Mouse (Mus musculus) layer of hippocampus, postnatal 36 days (tissue): Measurements from ENCODE around the gene Pde4c. TPM values are rescaled to one million over a fixed set of nuclear protein-coding genes. Genes with fewer than 3 reads are reported as not detected.

ENCODE experiments used
- DNase-seq, 2 experiments: peaks; one replicate each; pipeline ENCODE4 v3.0.0; 2022
- total RNA-seq, 2 experiments: library from RNA; stranded (reverse); gene quantifications; 2 replicates each; pipeline ENCODE4 v1.2.3; 2021

Gene Pde4c
- total RNA-seq, 2 experiments from 2014 or later = 1.5 to 2.4 TPM

DNA sequence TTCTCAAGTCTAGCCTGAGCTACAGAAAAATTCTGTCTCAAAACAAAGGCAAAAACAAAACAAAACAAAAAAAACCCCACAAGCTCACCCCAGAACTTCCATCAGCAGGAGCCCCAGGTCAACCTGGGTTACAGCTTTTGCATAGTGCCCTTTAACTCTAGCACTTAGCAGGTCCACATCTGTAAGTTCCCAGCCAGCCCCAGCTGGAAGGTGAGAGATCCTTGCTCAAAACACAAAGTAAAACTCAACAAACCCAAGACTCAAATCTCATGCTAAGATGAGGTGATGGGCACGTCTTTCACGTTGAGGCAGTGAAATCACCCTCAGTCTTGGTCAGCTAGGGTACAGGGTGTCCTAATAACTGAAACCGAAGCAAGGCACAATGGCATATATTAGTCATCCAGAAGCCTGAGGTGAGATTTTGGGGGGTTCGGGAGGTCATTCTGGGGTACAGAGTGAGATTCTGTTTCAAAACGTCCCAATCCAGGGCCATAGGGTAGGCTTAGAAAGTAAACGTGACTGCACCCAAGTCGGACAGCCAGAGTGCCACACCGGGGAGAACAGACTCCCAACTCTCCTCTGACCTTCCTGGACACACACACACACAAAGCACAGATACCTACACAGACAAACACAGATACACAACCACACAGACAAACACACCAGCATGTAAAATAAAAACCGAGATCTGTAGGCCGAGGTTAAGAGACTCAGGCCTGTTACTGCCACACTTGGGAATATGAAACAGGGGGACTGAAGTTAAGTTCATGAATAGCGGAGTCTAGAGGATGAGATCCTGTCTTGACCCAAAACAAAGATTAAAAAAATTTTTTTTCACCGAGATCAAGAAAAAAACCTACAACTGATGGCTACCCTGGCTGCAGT, 25.9 kb upstream of the Pde4c start:
- no peak for DNase-seq

DNA sequence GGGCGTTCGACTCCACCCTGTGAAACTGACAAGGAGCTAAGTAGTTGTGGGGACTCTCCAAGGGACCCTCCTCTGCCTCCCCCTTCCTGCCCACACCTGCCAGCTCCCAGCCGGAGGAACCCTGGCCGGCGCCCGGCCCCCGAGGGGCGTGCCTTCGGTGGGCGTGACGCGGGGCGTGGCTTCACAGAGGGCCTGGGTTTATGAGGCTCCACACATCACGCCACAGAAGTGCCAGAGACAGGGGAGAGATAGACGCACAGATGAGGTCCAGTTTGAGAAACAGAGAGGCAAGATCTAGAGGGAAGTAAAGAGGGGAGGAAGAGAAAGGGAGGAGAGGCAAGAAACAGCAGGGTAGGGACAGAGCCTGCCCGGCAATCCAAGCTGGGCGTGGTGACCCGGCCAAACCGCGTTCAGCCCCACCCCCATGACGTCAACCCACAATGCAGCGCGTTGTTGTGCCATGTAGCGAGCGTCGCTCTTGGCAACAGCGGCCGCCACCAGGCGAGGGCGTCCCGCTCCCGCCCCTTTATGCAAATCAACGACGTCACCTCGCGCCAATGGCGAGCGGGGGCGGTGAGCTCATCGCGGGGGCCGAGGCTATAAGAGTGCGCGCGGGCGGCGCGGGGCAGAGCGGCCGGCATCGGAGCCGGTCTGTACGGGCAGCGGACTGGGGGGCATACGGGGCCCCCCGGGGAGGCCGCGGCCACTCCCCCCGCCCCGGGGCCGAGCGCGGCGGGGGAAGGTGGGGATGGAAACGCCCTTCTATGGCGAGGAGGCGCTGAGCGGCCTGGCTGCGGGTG, 25.0 kb upstream of the Pde4c start, which contains the start of gene Jund:
Jund (plus strand) TSS at position 640 of the 800 bp plus-strand sequence.
- peak; percentile 99 for DNase-seq

DNA sequence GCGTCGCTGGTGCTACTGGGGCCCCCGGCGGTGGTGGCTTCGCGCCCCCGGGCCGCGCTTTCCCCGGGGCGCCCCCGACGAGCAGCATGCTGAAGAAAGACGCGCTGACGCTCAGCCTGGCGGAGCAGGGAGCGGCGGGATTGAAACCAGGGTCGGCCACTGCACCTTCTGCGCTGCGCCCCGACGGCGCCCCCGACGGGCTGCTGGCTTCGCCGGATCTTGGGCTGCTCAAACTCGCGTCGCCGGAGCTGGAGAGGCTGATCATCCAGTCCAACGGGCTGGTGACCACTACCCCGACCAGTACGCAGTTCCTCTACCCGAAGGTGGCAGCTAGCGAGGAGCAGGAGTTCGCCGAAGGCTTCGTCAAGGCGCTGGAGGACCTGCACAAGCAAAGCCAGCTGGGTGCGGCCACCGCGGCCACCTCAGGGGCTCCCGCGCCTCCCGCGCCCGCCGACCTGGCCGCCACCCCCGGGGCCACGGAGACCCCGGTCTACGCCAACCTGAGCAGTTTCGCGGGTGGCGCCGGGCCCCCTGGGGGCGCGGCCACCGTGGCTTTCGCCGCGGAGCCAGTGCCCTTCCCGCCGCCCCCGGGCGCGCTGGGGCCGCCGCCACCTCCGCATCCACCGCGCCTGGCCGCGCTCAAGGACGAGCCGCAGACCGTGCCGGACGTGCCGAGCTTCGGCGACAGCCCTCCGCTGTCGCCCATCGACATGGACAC, 24.2 kb upstream of the Pde4c start:
- peak in 1 of 2 experiments; percentile 58 for DNase-seq

DNA sequence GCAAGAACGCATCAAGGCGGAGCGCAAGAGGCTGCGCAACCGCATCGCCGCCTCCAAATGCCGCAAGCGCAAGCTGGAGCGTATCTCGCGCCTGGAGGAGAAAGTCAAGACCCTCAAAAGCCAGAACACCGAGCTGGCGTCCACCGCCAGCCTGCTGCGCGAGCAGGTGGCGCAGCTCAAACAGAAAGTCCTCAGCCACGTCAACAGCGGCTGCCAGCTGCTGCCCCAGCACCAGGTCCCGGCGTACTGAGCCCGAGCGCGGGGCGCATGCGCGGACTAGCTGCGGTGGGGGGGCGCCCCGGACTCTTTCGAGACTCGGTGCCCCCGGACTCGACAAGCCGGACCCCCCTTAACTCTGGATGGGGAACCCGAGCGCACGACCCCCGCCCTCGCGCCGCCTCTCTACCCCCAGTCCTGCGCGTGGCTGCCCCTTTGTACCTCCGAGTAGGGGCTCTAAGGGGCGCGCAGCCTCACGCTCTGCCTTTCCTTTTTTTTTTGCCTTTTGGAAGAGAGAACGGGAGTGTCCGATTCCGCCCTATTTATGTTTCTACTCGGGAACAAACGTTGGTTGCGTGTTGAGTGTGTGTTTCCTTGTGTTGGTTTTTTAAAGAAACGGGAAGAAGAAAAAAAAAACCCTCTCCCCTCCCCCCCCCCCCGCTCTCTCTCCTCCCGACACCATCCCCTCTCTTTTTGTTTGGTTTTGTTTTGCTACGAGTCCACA, 23.5 kb upstream of the Pde4c start:
- DNase-seq = peak; percentile 83 to 86

DNA sequence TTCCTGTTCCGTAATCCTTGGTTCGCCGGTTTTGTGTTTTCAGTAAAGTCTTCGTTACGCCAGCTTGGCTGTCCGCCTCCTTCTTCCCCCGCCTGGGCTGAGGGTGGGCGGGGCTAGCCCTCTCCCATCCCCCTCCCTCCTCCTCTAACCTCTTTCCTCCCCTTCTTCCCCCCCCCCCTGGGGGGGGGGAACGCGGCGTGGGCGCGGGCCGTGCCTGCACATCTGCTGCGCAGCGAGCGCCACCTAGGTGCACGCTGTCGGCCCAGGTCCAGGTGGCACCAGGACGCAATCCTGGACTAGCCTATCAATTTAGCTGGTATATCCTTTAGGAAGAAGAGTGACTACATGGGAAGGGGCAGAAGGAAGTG, 23.0 kb upstream of the Pde4c start:
- peak; percentile 81 for DNase-seq

DNA sequence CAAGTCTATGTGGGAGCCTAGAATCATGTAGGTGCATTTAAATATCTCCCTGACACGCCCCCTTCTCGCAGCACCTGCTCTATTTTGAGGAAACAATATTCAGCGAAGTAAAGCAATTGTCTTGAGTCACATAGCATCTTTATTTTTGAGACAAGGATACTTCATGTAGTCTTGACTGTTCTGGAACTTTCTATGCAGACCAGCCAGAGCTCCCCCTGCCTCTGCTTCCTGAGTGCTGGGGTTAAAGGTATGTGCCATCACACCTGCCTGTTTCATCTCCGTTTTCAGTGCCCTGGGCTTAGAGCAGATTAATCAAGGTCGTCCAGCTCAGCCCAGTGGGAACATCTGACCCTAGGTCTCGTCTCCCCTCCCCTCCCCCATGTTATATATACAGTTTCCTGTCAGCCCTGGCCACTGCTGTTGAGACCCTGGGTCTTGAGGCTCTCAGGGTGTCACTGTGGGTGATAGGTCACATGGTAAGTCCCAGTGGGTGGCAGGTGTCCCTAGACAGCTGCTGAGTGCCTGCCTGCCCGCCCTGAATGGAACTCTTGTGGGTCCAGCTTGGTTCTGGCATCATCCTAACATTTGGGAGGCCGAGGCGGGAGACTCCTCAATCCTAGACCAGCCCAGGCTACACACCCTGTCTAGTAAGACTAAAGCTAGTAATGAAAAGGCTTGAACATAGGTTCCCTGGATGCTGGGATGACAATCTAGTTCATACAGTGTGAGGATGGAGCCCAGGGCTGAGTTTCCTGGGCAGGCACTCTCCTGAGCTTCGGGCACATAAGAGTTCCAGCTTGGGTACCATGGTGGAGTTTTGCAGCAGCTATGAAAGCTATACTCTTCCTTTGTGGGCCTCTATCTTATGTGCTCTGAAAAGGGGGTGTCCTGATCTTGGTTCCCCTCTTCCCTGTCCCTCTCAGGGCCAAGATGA, 22.2 kb upstream of the Pde4c start:
- no peak for DNase-seq

DNA sequence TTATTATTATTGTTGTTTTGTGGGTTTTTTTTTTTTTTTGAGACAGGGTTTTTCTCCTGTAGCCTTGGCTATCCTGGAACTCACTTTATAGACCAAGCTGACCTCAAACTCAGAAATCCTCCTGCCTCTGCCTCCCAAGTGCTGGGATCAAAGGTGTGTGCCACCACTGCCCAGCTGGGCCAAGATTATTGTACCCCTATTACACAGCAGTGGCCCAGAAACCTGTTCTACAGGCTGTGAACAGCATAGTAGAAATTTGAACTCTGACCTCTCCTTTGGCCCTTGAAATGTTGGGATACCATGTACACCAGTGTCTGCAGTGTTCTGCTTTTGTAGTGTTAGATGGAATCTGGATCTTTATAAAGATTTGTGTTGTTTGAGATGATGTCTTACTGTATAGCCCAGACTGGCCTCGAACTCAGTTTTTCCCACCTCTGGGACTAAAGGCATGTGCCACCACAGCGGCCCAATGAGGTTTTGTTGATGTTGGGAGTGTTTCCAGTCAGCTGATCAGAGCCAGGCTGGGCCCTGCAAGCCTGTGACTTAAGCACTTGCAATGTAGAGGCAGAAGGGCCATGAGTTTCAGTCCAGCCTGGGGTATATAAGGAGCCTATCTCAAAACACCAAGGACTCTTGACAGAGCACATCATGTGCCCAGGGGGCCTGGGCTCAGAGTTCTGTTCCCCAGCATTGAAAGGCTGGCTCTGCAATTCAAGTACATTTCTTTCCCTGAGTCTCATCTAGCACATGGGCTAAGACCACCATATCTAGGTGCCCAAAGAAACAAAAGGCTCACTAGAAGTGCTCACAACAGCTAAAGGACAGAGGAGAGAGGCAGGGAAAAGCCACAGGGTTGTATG, 21.3 kb upstream of the Pde4c start:
- no peak for DNase-seq

DNA sequence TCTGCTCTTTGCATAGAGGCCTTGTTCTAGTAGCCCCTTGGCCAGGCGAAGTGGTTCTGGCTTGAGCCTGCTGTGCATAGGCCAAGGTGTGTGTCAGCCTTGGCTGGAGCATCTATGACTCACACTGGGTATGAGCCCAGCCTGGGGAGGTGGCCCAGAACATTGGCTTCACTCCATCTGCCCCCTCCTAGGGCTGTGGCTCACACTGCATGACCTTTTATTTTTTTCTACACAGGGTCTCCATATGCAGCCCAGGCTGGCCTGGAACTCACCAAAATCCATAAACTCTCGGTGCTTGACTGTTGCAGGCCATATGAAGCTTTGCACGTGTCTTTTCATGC, 20.7 kb upstream of the Pde4c start:
- peak; percentile 36 to 49 for DNase-seq

DNA sequence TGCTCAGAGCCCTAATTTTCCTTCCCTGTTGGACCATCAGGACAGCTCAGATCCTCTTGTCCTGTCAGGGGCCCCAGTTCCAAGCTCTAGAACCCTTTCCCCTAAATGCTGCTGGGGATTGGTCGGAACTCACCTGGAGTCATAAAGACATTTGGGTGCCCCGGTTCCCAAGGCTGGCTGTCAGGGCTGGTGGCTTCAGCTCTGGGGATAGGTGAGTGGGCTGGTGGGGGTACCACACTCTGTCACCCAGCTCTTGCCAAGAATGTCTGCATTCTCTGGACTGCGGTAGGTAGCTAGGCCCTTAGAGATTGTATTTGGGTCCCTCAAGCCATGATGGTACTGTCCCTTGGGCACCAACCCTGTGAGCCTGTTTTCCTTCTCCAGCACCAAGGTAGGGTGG, 20.2 kb upstream of the Pde4c start, which contains the start of gene Iqcn:
Iqcn (plus strand) TSS at position 171 of the 400 bp plus-strand sequence.
- no peak for DNase-seq

DNA sequence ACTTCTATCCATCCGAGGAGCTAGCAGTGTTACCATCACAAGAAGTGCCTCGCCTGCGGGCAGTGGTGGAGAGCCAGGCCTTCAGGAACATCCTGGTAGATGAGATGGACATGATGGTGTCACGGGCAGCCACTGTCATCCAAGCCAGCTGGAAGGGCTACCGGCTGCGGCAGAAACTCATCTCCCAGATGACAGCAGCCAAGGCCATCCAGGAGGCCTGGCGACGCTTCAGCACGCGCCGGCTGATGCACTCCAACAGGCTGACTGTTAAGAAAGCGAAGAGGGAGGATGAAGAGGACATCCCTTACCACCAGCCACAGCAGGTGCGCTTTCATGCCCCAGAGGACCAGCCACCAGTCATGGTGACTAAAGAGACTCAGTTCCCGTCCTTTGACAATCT, 15.2 kb upstream of the Pde4c start:
- no peak for DNase-seq

DNA sequence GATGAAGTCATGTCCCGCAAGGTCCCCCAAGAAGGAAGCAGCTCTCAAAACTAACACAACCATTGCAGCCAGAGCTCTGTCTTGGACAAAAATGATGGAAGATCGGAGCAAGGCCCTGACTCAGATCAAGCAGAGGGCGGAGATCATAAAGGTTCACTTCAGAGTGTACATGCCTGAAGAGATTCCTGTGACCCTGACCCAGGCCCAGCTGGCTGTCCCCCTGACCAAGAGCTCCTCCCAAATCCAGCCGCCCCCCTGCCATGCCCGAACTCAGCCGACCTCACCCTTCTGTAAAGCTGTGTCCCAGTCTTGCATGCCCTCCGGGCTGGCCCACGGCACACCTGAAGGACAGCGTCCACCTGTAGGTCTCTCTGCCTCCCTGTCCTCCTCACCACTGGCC, 13.7 kb upstream of the Pde4c start:
- no peak for DNase-seq

DNA sequence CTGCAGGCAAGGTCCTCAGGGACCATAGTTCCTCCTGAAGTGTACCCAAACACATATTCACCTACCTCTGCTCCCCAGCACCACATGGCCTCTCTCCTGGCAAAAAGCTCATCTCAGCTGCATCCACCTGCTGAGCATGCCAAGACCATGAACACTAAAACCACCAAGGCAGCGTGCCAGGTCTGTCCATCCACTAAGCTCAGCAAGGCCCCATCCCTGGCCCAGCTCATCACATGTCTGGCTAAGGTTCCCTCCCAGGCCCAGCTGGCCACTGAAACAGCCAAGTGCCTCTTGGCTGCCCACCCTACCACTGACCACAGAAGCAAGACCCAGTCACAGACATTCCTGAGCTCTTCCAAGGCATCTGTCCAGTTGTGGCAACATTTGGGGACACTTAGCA, 13.2 kb upstream of the Pde4c start:
- no peak for DNase-seq

DNA sequence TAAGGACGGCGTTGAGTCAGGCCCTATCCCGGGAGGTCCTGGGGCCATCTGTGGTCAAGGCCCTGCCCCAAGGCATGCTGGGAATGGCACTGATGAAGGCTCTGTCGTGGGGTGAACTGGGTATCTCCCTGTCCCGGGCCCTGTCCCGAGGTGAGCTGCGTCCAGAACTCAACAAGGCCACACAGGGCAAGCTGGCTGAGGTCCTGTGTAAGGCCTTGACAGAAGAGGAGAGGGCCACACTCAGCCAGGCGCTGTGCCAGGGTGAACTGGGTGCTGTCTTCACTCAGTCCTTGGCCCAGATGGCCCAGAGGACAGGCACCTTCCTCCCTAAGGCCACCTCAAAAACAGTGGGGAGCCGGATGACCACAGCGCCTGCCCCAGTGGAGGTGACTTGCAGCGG, 12.5 kb upstream of the Pde4c start:
- no peak for DNase-seq

DNA sequence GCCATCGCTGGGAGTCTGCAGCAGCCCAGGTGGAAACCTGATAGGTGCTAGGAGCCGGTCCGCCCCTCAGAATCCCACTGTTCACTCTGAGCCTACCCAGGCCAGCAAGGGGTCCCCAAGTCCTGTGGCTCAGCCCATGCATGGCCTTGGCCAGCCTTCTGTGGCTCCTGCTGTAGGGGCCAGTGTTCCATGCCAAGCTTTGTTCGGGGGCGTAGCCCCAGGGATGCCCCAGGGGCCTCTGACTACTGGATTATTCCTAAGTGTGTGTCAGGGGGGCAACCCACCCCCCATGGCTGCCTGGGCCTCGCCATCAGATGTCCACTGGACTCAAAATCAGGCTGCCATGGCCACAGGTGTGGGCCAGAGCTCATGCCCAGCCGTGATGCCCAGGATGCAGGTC, 9.5 kb upstream of the Pde4c start:
- no peak for DNase-seq

DNA sequence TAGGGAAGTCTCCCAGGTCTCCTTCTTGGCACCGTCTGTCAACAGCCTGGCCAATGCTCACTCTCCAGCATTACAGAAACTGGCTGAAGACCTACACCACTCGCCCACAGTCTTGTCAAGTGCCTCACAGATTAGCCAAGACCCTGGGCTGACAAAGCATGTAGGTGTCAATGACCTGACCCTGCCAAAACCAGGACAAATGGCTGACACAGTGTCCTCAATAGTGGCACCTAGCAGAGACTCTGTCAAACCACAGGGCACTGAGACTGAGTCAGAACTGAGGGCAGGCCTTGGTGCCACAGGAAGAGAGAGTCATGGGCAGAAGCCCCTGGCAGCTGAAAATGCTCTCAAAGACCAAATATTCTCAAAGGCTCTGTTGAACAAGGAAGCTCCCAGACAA, 8.4 kb upstream of the Pde4c start:
- no peak for DNase-seq

DNA sequence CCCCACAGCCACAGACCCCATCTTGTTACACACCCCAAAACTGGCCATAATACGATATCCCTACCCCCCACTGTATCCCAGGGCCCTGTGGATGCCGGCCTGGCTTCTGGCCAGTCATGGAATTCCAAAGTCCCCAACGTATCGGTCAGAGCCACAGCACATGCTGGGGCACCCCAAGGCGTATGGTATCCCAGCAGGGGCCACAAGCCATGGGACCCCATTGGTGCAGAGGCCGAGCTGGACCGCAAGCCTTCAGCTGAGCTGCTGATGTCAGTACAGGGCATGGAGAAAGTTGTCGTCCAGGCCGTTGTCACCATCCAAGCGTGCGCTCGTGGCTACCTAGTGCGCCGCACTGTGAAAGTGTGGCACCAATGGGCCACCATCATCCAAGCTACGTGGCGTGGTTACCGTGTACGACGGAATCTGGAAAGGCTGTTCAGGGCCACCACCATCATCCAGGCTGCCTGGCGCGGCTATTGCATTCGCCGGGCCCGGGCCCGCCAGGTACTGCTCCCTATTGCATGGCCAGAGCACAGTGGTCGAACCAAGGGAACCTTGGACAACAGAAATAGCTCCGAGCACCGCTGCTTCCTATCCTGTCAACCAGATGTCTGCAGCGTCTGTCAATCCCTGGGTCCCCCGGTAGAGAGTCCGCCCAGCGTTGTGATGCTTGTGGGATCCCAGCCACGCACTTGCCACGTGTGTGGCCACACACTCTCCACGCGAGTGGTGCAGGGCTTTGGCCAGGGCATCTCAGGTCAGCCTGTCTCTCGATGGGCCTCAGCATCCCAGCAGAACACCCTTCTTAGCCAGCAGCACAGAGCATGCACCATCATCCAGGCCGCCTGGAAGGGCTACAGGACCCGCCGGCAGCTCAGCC, 6.8 kb upstream of the Pde4c start:
- DNase-seq = no peak

DNA sequence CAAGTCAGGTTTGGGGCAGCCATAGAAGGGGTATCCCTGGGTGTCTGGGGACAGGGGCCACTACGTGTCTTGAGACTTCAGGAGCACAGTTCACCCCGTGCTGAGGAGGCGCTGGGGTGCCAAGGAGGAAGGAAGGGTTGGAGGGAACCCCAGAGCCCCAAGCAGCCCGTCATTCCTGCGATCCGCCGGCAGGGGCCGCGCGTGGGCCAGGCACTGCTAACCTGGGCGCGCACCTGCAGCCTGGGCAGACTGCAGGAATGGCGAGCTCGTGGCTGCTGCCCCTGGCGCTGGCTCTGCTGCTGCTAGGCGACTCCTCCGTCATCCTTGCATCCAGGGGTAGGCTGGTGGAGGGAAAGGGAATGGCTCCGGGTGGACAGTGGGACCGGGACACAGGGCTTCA, 5.2 kb upstream of the Pde4c start, which contains the start of gene Gm3336:
Gm3336 (plus strand) TSS at position 247 of the 400 bp plus-strand sequence.
- DNase-seq = peak; percentile 49 to 54

DNA sequence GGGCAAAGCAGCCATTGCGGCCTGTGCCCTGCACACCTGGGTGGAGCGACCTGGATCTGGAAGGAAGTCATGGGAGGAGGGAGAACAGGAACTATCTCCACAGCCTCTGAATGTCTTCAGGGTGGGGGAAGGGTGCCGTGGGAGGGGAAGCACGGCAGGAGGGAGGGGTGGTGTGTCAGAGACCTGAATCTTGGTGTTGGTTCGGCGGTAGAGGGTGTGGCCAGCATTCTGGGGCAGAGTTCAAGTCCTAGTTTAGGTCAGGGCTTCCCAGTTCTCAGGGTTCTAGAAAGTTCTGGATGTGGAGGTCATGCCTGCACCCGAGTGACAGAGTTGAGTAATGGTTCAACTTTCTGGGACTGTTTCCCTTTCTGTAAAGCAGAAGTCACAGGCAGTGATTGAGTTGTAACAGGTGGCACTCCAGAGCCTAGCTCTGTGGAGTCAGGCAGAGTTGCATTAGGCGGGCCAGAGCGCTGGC, 3.7 kb upstream of the Pde4c start:
- no peak for DNase-seq

DNA sequence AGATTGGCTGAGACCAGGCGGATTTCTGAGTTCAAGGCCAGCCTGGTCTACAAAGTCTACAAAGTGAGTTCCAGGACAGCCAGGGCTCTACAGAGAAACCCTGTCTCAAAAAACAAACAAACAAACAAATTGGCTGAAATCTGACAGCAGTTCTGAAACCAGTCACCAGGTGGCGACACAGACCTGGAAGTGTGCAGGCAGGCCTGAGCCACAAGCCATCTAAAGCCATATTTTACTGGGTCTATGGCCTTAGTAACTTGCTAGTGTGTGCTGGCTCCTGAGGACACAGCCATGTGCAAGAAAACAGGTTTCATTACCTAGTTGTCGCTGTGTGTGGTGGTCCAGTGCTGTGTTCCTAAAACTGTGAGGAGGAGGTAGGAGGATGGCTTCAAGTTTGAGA, 2.8 kb upstream of the Pde4c start:
- DNase-seq = peak; percentile 78 to 83
